Mouse (Mus musculus) lung, adult 18-20 months (tissue): ENCODE measurements at regions not wholly inside any gene's neighbourhood (a gene's known extent, or its start where the extent isn't known, plus 50 kb on each side); places are given as distances from the start of the nearest gene placed in this dataset.

ENCODE experiments used
- DNase-seq, 2 experiments: peaks; one replicate each; pipeline ENCODE4 v3.0.0; 2022; ENCODE audit warnings: mixed read lengths in 2 of 2

- DNase-seq, result no peak
Observed at GRCm38 (mm10) chr3:147283724-147284123, 431.6 kb downstream of the Ttll7 start.

GRCm38 (mm10) chr3:147284357-147284756, 432.2 kb downstream of the Ttll7 start:
- no peak for DNase-seq

GRCm38 (mm10) chr3:147285496-147285895, 433.3 kb downstream of the Ttll7 start:
- DNase-seq, result no peak

- no peak for DNase-seq
Observed at GRCm38 (mm10) chr3:147287503-147287902, 435.3 kb downstream of the Ttll7 start.

GRCm38 (mm10) chr3:147291696-147292327, 439.6 kb downstream of the Ttll7 start:
- DNase-seq, result no peak

- DNase-seq, result no peak
Observed at GRCm38 (mm10) chr3:147298065-147298464, 445.9 kb downstream of the Ttll7 start.

- no peak for DNase-seq
Observed at GRCm38 (mm10) chr3:147325522-147325921, 473.4 kb downstream of the Ttll7 start.

GRCm38 (mm10) chr3:147334301-147334700, 482.1 kb downstream of the Ttll7 start:
- DNase-seq, result no peak

GRCm38 (mm10) chr3:147335286-147335685, 483.1 kb downstream of the Ttll7 start:
- no peak for DNase-seq

- no peak for DNase-seq
Observed at GRCm38 (mm10) chr3:147339427-147339826, 487.3 kb downstream of the Ttll7 start.

GRCm38 (mm10) chr3:147347278-147348039, 495.3 kb downstream of the Ttll7 start:
- DNase-seq, result no peak

GRCm38 (mm10) chr3:147387077-147387476, 534.9 kb downstream of the Ttll7 start:
- DNase-seq, result no peak

- DNase-seq, result no peak
Observed at GRCm38 (mm10) chr3:147398298-147398697, 546.1 kb downstream of the Ttll7 start.

GRCm38 (mm10) chr3:147412274-147412673, 560.1 kb downstream of the Ttll7 start:
- DNase-seq, result no peak

GRCm38 (mm10) chr3:147416926-147417325, 564.8 kb downstream of the Ttll7 start:
- no peak for DNase-seq

- DNase-seq, result no peak
Observed at GRCm38 (mm10) chr3:147419129-147419528, 567.0 kb downstream of the Ttll7 start.

- no peak for DNase-seq
Observed at GRCm38 (mm10) chr3:147422196-147422595, 570.0 kb downstream of the Ttll7 start.

GRCm38 (mm10) chr3:147423895-147424575, 571.9 kb downstream of the Ttll7 start:
- no peak for DNase-seq

GRCm38 (mm10) chr3:147428837-147429236, 576.7 kb downstream of the Ttll7 start:
- no peak for DNase-seq

GRCm38 (mm10) chr3:147442925-147443690, 590.9 kb downstream of the Ttll7 start:
- no peak for DNase-seq

GRCm38 (mm10) chr3:147443691-147443960, 591.5 kb downstream of the Ttll7 start:
- DNase-seq, result no peak

- DNase-seq, result no peak
Observed at GRCm38 (mm10) chr3:147444005-147444763, 592.0 kb downstream of the Ttll7 start.
